Mouse (Mus musculus): ENCODE measurements around the gene Trim61. TPM values are rescaled to one million over a fixed set of nuclear protein-coding genes. Genes with fewer than 3 reads are reported as not detected.

Gene Trim61
- polyA plus RNA-seq (2012; rRNA removed) = 0.05 and 0.07 TPM in 2 replicates

GRCm38 (mm10) chr8:65018423-65018822 lies at the start of gene Trim61, which contains the start of gene Trim60:
TSS of gene Trim61 (minus strand) at chr8:65018523.
TSS of gene Trim60 (minus strand) at chr8:65018584.

GRCm38 (mm10) chr8:65037117-65037533 lies 18.8 kb upstream of the Trim61 start, which contains the start of gene Apela:
TSS of gene Apela (minus strand) at chr8:65037336.

GRCm38 (mm10) chr8:64987731-64988130 lies 30.6 kb downstream of the Trim61 start, which contains the start of gene Trim75:
TSS of gene Trim75 (minus strand) at chr8:64987831.

Other genes with a start within 250 kb of the Trim61 start
- 19.9 and 23.4 TPM in 2 replicates for gene Klhl2, start 168.5 kb downstream of the Trim61 start, polyA plus RNA-seq (2012; rRNA removed)
- gene Tmem192, start 71.3 kb downstream of the Trim61 start, polyA plus RNA-seq (2012; rRNA removed) = 8.9 and 11.6 TPM in 2 replicates
- not detected in 2 replicates for gene Trim75, start 30.7 kb downstream of the Trim61 start, polyA plus RNA-seq (2012; rRNA removed)
- gene Trim60, start 61 bp upstream of the Trim61 start, polyA plus RNA-seq (2012; rRNA removed) = 0.02 TPM in 1 of 2 replicates, not detected in the other
- gene Apela, start 18.8 kb upstream of the Trim61 start, polyA plus RNA-seq (2012; rRNA removed) = 2.9 and 7.5 TPM in 2 replicates
- not detected in 2 replicates for gene Gm10663, start 56.5 kb upstream of the Trim61 start, polyA plus RNA-seq (2012; rRNA removed)
- gene BC030870, start 111.0 kb upstream of the Trim61 start, polyA plus RNA-seq (2012; rRNA removed) = not detected in 2 replicates